Mouse (Mus musculus) kidney, adult 2 months (tissue): ENCODE results near the gene Herc3.

Experiments
- CTCF ChIP-seq: fragments of 200-500 bp; conservative IDR thresholded peaks from 2 replicates; pipeline ENCODE4 v1.5.1; 2011; ENCODE audit warnings: low read depth, mild to moderate bottlenecking, control low read depth, low read length, moderate library complexity, mixed read lengths; ENCODE audit not compliant: insufficient read depth, insufficient read length
- POLR2A ChIP-seq: fragments of 200-500 bp; IDR thresholded peaks from one replicate; pipeline ENCODE4 v1.6.1; 2011; ENCODE audit warnings: low read depth, low read length, control low read depth

DNA sequence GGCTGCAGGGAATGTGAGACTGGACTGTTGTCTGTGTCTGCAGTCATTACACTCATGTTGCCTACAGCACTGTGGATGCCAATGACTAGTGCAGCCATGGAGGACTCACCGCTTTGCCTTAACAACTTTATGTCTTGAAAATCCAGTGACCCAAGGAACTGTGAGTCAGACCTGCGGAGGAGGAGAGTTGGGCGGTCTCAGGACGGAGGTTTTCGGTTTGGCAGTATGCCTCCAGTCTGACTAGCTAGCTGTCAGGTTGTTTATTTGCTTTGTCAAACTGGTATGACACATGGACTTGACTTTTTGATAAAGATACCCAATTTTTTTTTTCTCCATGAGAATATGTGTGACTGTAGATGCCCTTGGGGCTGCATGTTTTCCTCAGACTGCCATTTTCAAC lies 16.6 kb downstream of the Herc3 start:
- no peak for TF ChIP-seq CTCF
- no peak for TF ChIP-seq POLR2A
